Mouse (Mus musculus): ENCODE measurements around the gene Rpl3. TPM values are rescaled to one million over a fixed set of nuclear protein-coding genes. Genes with fewer than 3 reads are reported as not detected.

Rpl3 gene
- polyA plus RNA-seq, 1 experiment from 2014 or later, result 548 TPM

GRCm38 (mm10) chr15:80059606-80060005 is 32.1 kb downstream of the Rpl3 start:
- Histone ChIP-seq H3K27me3 (ENCODE audit: control insufficient read depth, insufficient read depth, low read depth, low read length) (no peaks in the 10 kb centered on the region), H3K4me2 (ENCODE audit: low read length) (no peak overlapping the region), H3K9ac (ENCODE audit: low read depth, low read length) (no peak overlapping the region), H3K27ac (ENCODE audit: low read length) (no peak overlapping the region), H3K4me1 (ENCODE audit: control insufficient read depth, insufficient read depth, low read length) (peaks cover 6% of the 10 kb centered on the region; the same call in 1 of the 2 replicates), H3K4me3 (ENCODE audit: low read depth, low read length) (no peak overlapping the region), H3K36me3 (ENCODE audit: control insufficient read depth, insufficient read depth, low read length) (no peaks in the 10 kb centered on the region), H3K9me3 (replicated peaks; ENCODE audit: control insufficient read depth, low read length, poor library complexity, severe bottlenecking) (no peaks in the 10 kb centered on the region)
- ATAC-seq, result no peak
- 89% methylated on average over 7 of the region's 7 CpGs for WGBS

- no peak for ATAC-seq
- H3K27me3 ChIP-seq (ENCODE audit: control insufficient read depth, insufficient read depth, low read depth, low read length), result no peaks in the 10 kb centered on the region
- H3K4me3 ChIP-seq (ENCODE audit: low read depth, low read length), result no peak overlapping the region
- no peaks in the 10 kb centered on the region for H3K9me3 ChIP-seq (replicated peaks; ENCODE audit: control insufficient read depth, low read length, poor library complexity, severe bottlenecking)
- no peak overlapping the region for H3K9ac ChIP-seq (ENCODE audit: low read depth, low read length)
- no peak overlapping the region for H3K27ac ChIP-seq (ENCODE audit: low read length)
- no peaks in the 10 kb centered on the region for H3K36me3 ChIP-seq (ENCODE audit: control insufficient read depth, insufficient read depth, low read length)
- WGBS, result 93% methylated on average over 7 of the region's 7 CpGs
- H3K4me1 ChIP-seq (ENCODE audit: control insufficient read depth, insufficient read depth, low read length), result peaks cover 6% of the 10 kb centered on the region; the same call in 1 of the 2 replicates
- H3K4me2 ChIP-seq (ENCODE audit: low read length), result no peak overlapping the region
Measured at GRCm38 (mm10) chr15:80058151-80058550, 33.5 kb downstream of the Rpl3 start.

GRCm38 (mm10) chr15:80054034-80054710 is 37.5 kb downstream of the Rpl3 start:
- Histone ChIP-seq H3K4me3 (ENCODE audit: low read depth, low read length) (no peak overlapping the region), H3K4me1 (ENCODE audit: control insufficient read depth, insufficient read depth, low read length) (peaks cover 6% of the 10 kb centered on the region; the same call in 1 of the 2 replicates), H3K9me3 (replicated peaks; ENCODE audit: control insufficient read depth, low read length, poor library complexity, severe bottlenecking) (no peaks in the 10 kb centered on the region), H3K27me3 (ENCODE audit: control insufficient read depth, insufficient read depth, low read depth, low read length) (no peaks in the 10 kb centered on the region), H3K4me2 (ENCODE audit: low read length) (no peak overlapping the region), H3K9ac (ENCODE audit: low read depth, low read length) (no peak overlapping the region), H3K36me3 (ENCODE audit: control insufficient read depth, insufficient read depth, low read length) (no peaks in the 10 kb centered on the region), H3K27ac (ENCODE audit: low read length) (no peak overlapping the region)
- ATAC-seq, result no peak
- 89% methylated on average over 7 of the region's 7 CpGs for WGBS

- peaks cover 6% of the 10 kb centered on the region; the same call in 1 of the 2 replicates for H3K4me1 ChIP-seq (ENCODE audit: control insufficient read depth, insufficient read depth, low read length)
- no peak overlapping the region for H3K27ac ChIP-seq (ENCODE audit: low read length)
- no peak overlapping the region for H3K4me2 ChIP-seq (ENCODE audit: low read length)
- H3K9ac ChIP-seq (ENCODE audit: low read depth, low read length), result no peak overlapping the region
- no peaks in the 10 kb centered on the region for H3K27me3 ChIP-seq (ENCODE audit: control insufficient read depth, insufficient read depth, low read depth, low read length)
- H3K36me3 ChIP-seq (ENCODE audit: control insufficient read depth, insufficient read depth, low read length), result no peaks in the 10 kb centered on the region
- no peaks in the 10 kb centered on the region for H3K9me3 ChIP-seq (replicated peaks; ENCODE audit: control insufficient read depth, low read length, poor library complexity, severe bottlenecking)
- ATAC-seq, result no peak
- no peak overlapping the region for H3K4me3 ChIP-seq (ENCODE audit: low read depth, low read length)
- 65% methylated on average over 8 of the region's 8 CpGs for WGBS
Measured at GRCm38 (mm10) chr15:80053381-80054033, 38.2 kb downstream of the Rpl3 start.

- H3K4me2 ChIP-seq (ENCODE audit: low read length), result no peak overlapping the region
- no peaks in the 10 kb centered on the region for H3K27me3 ChIP-seq (ENCODE audit: control insufficient read depth, insufficient read depth, low read depth, low read length)
- WGBS, result 83% methylated on average over 9 of the region's 9 CpGs
- H3K9ac ChIP-seq (ENCODE audit: low read depth, low read length), result no peak overlapping the region
- no peaks in the 10 kb centered on the region for H3K9me3 ChIP-seq (replicated peaks; ENCODE audit: control insufficient read depth, low read length, poor library complexity, severe bottlenecking)
- no peak for ATAC-seq
- no peak overlapping the region for H3K4me3 ChIP-seq (ENCODE audit: low read depth, low read length)
- peaks cover 6% of the 10 kb centered on the region; the same call in 1 of the 2 replicates for H3K4me1 ChIP-seq (ENCODE audit: control insufficient read depth, insufficient read depth, low read length)
- no peaks in the 10 kb centered on the region for H3K36me3 ChIP-seq (ENCODE audit: control insufficient read depth, insufficient read depth, low read length)
- H3K27ac ChIP-seq (ENCODE audit: low read length), result no peak overlapping the region
Measured at GRCm38 (mm10) chr15:80051782-80052181, 39.9 kb downstream of the Rpl3 start.

GRCm38 (mm10) chr15:80051092-80051761 is 40.4 kb downstream of the Rpl3 start:
- H3K9ac ChIP-seq (ENCODE audit: low read depth, low read length), result no peak overlapping the region
- H3K27me3 ChIP-seq (ENCODE audit: control insufficient read depth, insufficient read depth, low read depth, low read length), result no peaks in the 10 kb centered on the region
- peaks cover 6% of the 10 kb centered on the region; the same call in 1 of the 2 replicates for H3K4me1 ChIP-seq (ENCODE audit: control insufficient read depth, insufficient read depth, low read length)
- ATAC-seq, result no peak
- no peak overlapping the region for H3K4me2 ChIP-seq (ENCODE audit: low read length)
- H3K4me3 ChIP-seq (ENCODE audit: low read depth, low read length), result no peak overlapping the region
- no peaks in the 10 kb centered on the region for H3K36me3 ChIP-seq (ENCODE audit: control insufficient read depth, insufficient read depth, low read length)
- H3K27ac ChIP-seq (ENCODE audit: low read length), result no peak overlapping the region
- H3K9me3 ChIP-seq (replicated peaks; ENCODE audit: control insufficient read depth, low read length, poor library complexity, severe bottlenecking), result no peaks in the 10 kb centered on the region
- WGBS, result 77% methylated on average over 19 of the region's 19 CpGs

GRCm38 (mm10) chr15:80050093-80050492 is 41.6 kb downstream of the Rpl3 start:
- no peak overlapping the region for H3K4me2 ChIP-seq (ENCODE audit: low read length)
- no peak overlapping the region for H3K27ac ChIP-seq (ENCODE audit: low read length)
- no peaks in the 10 kb centered on the region for H3K27me3 ChIP-seq (ENCODE audit: control insufficient read depth, insufficient read depth, low read depth, low read length)
- H3K36me3 ChIP-seq (ENCODE audit: control insufficient read depth, insufficient read depth, low read length), result no peaks in the 10 kb centered on the region
- no peaks in the 10 kb centered on the region; the same call in 1 of the 2 replicates for H3K9me3 ChIP-seq (replicated peaks; ENCODE audit: control insufficient read depth, low read length, poor library complexity, severe bottlenecking)
- no peak overlapping the region for H3K9ac ChIP-seq (ENCODE audit: low read depth, low read length)
- H3K4me3 ChIP-seq (ENCODE audit: low read depth, low read length), result no peak overlapping the region
- 82% methylated on average over 4 of the region's 4 CpGs for WGBS
- ATAC-seq, result no peak
- no peaks in the 10 kb centered on the region for H3K4me1 ChIP-seq (ENCODE audit: control insufficient read depth, insufficient read depth, low read length)

GRCm38 (mm10) chr15:80047973-80048372 is 43.7 kb downstream of the Rpl3 start:
- no peak for ATAC-seq
- no peak overlapping the region for H3K9ac ChIP-seq (ENCODE audit: low read depth, low read length)
- H3K4me3 ChIP-seq (ENCODE audit: low read depth, low read length), result no peak overlapping the region
- no peaks in the 10 kb centered on the region; the same call in 1 of the 2 replicates for H3K9me3 ChIP-seq (replicated peaks; ENCODE audit: control insufficient read depth, low read length, poor library complexity, severe bottlenecking)
- 62% methylated on average over 5 of the region's 5 CpGs for WGBS
- no peaks in the 10 kb centered on the region for H3K27me3 ChIP-seq (ENCODE audit: control insufficient read depth, insufficient read depth, low read depth, low read length)
- no peak overlapping the region for H3K27ac ChIP-seq (ENCODE audit: low read length)
- no peaks in the 10 kb centered on the region for H3K4me1 ChIP-seq (ENCODE audit: control insufficient read depth, insufficient read depth, low read length)
- H3K4me2 ChIP-seq (ENCODE audit: low read length), result no peak overlapping the region
- no peaks in the 10 kb centered on the region for H3K36me3 ChIP-seq (ENCODE audit: control insufficient read depth, insufficient read depth, low read length)

- 73% methylated on average over 2 of the region's 2 CpGs for WGBS
Measured at GRCm38 (mm10) chr15:80047242-80047641, 44.4 kb downstream of the Rpl3 start.

More at GRCm38 (mm10) chr15:80047242-80047641, 44.4 kb downstream of the Rpl3 start:
- Histone ChIP-seq H3K9me3 (replicated peaks; ENCODE audit: control insufficient read depth, low read length, poor library complexity, severe bottlenecking) (no peaks in the 10 kb centered on the region; the same call in 1 of the 2 replicates), H3K36me3 (ENCODE audit: control insufficient read depth, insufficient read depth, low read length) (no peaks in the 10 kb centered on the region), H3K4me1 (ENCODE audit: control insufficient read depth, insufficient read depth, low read length) (no peaks in the 10 kb centered on the region), H3K4me3 (ENCODE audit: low read depth, low read length) (no peak overlapping the region), H3K27ac (ENCODE audit: low read length) (no peak overlapping the region), H3K4me2 (ENCODE audit: low read length) (no peak overlapping the region), H3K27me3 (ENCODE audit: control insufficient read depth, insufficient read depth, low read depth, low read length) (no peaks in the 10 kb centered on the region), H3K9ac (ENCODE audit: low read depth, low read length) (no peak overlapping the region)
- no peak for ATAC-seq
